Mouse (Mus musculus) intestine, embryonic 16.5 days (tissue): Measurements from ENCODE around the gene Dzip3. TPM values are rescaled to one million over a fixed set of nuclear protein-coding genes. Genes with fewer than 3 reads are reported as not detected.

Experiments
- ATAC-seq: fragments of 200-750 bp; cut with Nextera tagmentation; 2 replicates; pipeline ENCODE4 v1.8.0; 2017; ENCODE audit warnings: moderate TSS enrichment, moderate library complexity
- H3K27ac ChIP-seq: fragments of 300-500 bp; sonication (generic); 2 replicates; pipeline ENCODE4 v1.5.1; 2014; ENCODE audit warnings: mild to moderate bottlenecking, low read length
- H3K27me3 ChIP-seq: fragments of 300-500 bp; sonication (generic); replicated peaks from 2 replicates; pipeline ENCODE4 v1.6.1; 2014; ENCODE audit warnings: low read length, control low read depth, mixed read lengths; ENCODE audit not compliant: control insufficient read depth, insufficient read depth
- H3K36me3 ChIP-seq: fragments of 300-500 bp; sonication (generic); 2 replicates; pipeline ENCODE4 v1.6.1; 2014; ENCODE audit warnings: low read length, control low read depth; ENCODE audit not compliant: control insufficient read depth, insufficient read depth
- H3K4me1 ChIP-seq: fragments of 300-500 bp; sonication (generic); 2 replicates; pipeline ENCODE4 v1.6.1; 2014; ENCODE audit warnings: low read length, control low read depth, mixed read lengths; ENCODE audit not compliant: control insufficient read depth, insufficient read depth
- H3K4me2 ChIP-seq: fragments of 300-500 bp; sonication (generic); 2 replicates; pipeline ENCODE4 v1.6.1; 2014; ENCODE audit warnings: low read depth, low read length, control low read depth
- H3K4me3 ChIP-seq: fragments of 300-500 bp; sonication (generic); 2 replicates; pipeline ENCODE4 v1.5.1; 2014; ENCODE audit warnings: mild to moderate bottlenecking, low read length
- H3K9ac ChIP-seq: fragments of 300-500 bp; sonication (generic); 2 replicates; pipeline ENCODE4 v1.6.1; 2014; ENCODE audit warnings: low read depth, low read length
- H3K9me3 ChIP-seq: fragments of 300-500 bp; sonication (generic); 2 replicates; pipeline ENCODE4 v1.6.1; 2016; ENCODE audit warnings: low read length, control low read depth; ENCODE audit not compliant: control insufficient read depth
- whole genome bisulfite sequencing: fragments of 180-500 bp; shearing (Covaris S2); extraction: QIAGEN DNeasy Blood & Tissue Kit; methylation state at CpG from one replicate; pipeline ENCODE4 v1.1.7; 2014; 5-methylcytosine and 5-hydroxymethylcytosine counted together
- polyA plus RNA-seq: library from polyadenylated mRNA; unstranded; fragments of >200 nt; fragmentation: Nextera tagmentation; extraction: Ambion mirVana; gene quantifications from 2 replicates; pipeline ENCODE4 v1.2.1, GENCODE M21; 2015

The Dzip3 gene
- polyA plus RNA-seq, 1 experiment from 2014 or later = 13.2 TPM

DNA sequence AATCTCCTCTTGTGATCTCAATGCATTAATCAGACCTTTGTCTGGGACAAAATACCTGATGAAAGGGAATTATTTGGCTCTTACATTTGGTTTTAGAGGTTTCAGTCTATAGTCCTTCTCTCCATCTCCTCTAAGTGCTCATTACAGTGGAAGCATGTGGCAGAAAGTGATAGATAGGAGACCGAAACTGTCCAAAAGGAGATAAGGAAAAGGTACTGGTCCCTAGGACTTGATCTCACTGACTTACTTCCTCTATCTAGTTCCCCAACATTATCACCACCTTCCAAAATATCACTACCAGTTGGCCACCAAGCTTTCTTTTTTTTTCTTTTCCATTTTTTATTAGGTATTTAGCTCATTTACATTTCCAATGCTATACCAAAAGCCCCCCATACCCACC is 82.8 kb downstream of the Dzip3 start:
- H3K36me3 ChIP-seq = no peaks in the 10 kb centered on the region
- no peak overlapping the region for H3K27ac ChIP-seq
- H3K4me2 ChIP-seq = no peak overlapping the region
- H3K27me3 ChIP-seq = no peaks in the 10 kb centered on the region
- 100% methylated on average over 1 of the region's 1 CpGs for WGBS
- no peak for ATAC-seq
- H3K4me3 ChIP-seq = no peak overlapping the region
- no peaks in the 10 kb centered on the region for H3K4me1 ChIP-seq
- H3K9ac ChIP-seq = no peak overlapping the region
- no peaks in the 10 kb centered on the region for H3K9me3 ChIP-seq

DNA sequence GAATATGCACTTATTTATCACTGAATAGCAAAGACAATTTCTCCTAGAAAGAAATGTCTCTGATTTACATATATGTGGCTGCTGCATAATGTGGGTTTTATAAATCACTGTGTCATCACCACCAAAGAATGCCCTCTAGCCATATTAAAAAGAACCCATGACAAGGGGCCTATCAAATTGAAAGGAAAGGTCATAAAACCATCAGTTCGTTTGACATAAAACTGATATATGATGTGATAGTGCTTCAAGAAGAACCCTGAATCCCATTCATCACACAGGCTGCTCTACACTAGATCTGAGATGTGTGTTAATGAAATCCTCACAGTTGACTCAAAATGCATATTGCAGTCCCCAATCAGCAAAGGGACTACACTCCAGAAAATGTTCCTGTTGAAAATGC is 94.1 kb downstream of the Dzip3 start:
- 71% methylated on average over 1 of the region's 1 CpGs for WGBS
- H3K27ac ChIP-seq = no peak overlapping the region
- ATAC-seq = no peak
- H3K27me3 ChIP-seq = no peaks in the 10 kb centered on the region
- no peaks in the 10 kb centered on the region for H3K36me3 ChIP-seq
- H3K9ac ChIP-seq = no peak overlapping the region
- H3K4me2 ChIP-seq = no peak overlapping the region
- H3K4me1 ChIP-seq = no peaks in the 10 kb centered on the region
- H3K9me3 ChIP-seq = no peaks in the 10 kb centered on the region
- H3K4me3 ChIP-seq = no peak overlapping the region

DNA sequence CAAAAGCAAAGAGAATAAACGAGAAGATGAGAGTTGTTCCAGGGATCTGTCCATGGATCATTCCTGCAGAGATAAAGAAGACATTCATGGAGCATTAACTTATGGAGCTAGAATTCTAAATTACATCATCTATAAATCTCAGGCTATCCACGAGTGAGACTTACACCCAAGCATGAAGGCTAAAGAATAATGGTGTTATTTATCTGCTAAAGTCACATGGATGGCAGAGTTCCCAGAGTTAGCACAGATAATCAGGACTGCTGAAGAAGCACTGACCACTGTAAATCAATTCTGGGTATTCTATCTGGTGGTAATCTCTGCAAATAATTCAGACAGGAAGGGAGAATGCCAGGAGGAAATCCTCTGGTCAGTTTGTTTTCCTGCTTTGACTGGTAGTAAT is 103.2 kb downstream of the Dzip3 start:
- WGBS = 37% methylated on average over 2 of the region's 2 CpGs
- H3K4me3 ChIP-seq = no peak overlapping the region
- H3K4me1 ChIP-seq = no peaks in the 10 kb centered on the region
- no peak for ATAC-seq
- no peak overlapping the region for H3K27ac ChIP-seq
- no peaks in the 10 kb centered on the region for H3K27me3 ChIP-seq
- H3K4me2 ChIP-seq = no peak overlapping the region
- no peaks in the 10 kb centered on the region for H3K9me3 ChIP-seq
- H3K36me3 ChIP-seq = no peaks in the 10 kb centered on the region
- H3K9ac ChIP-seq = no peak overlapping the region

Other genes starting within 250 kb of the Dzip3 start
- 0.02 and 0.06 TPM in 2 replicates for gene Trat1, start 222.1 kb downstream of the Dzip3 start, polyA plus RNA-seq
- not detected in 2 replicates for gene Retnlb, start 177.3 kb downstream of the Dzip3 start, polyA plus RNA-seq
- not detected in 2 replicates for gene Retnla, start 151.6 kb downstream of the Dzip3 start, polyA plus RNA-seq
- 1.8 and 2.2 TPM in 2 replicates for gene Retnlg, start 121.5 kb downstream of the Dzip3 start, polyA plus RNA-seq
- 18.1 and 18.3 TPM in 2 replicates for gene Cip2a, start within 50 bp of the Dzip3 start, polyA plus RNA-seq
- not detected in 2 replicates for gene Myh15, start 63.3 kb upstream of the Dzip3 start, polyA plus RNA-seq